Mouse (Mus musculus): ENCODE measurements around the gene Traf6. TPM values are rescaled to one million over a fixed set of nuclear protein-coding genes. Genes with fewer than 3 reads are reported as not detected.

Gene Traf6
- polyA plus RNA-seq, 1 experiment, result 6.7 TPM

DNA sequence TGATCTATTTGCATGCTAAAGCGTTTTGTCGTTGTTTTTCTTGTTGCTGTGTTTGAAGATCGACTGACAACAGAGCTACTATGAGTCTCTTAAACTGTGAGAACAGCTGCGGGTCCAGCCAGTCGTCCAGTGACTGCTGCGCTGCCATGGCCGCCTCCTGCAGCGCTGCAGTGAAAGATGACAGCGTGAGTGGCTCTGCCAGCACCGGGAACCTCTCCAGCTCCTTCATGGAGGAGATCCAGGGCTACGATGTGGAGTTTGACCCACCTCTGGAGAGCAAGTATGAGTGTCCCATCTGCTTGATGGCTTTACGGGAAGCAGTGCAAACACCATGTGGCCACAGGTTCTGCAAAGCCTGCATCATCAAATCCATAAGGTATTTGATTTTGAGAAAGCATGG is 6.2 kb downstream of the Traf6 start:
- TF ChIP-seq POLR2A (IDR thresholded peaks at IDR 0.05; ENCODE audit: borderline replicate concordance, control insufficient read depth, low read depth, low read length), result no peak
- TF ChIP-seq CTCF (IDR thresholded peaks at IDR 0.05; ENCODE audit: control insufficient read depth, insufficient read depth, low read length), result no peak
- no peak overlapping the region for H3K27ac ChIP-seq (ENCODE audit: control insufficient read depth, insufficient read depth, low read depth, low read length, poor library complexity)
- 91% methylated on average over 12 of the region's 12 CpGs for WGBS

DNA sequence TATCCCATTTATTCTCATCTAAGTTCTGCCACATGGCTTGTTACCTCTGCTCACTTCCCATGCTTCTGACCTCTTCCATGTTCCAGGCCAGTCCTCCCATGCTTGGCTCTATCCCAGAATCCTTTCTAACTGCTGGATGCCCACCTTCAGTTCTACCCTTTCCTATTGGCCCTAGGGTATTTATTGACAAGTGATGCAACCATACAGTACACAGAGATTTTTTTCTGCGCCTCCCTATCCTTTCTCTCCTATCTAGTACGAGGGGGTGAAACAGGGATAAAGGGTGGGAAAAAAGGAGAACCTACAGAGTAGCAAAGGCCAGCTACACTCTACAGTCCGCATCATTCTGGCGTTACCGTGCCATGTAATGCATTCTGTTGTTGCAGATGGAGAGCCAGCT is 9.8 kb downstream of the Traf6 start:
- H3K4me3 ChIP-seq (replicated peaks; ENCODE audit: control insufficient read depth, low read depth, low read length), result no peak overlapping the region
- H3K4me1 ChIP-seq (ENCODE audit: control insufficient read depth, insufficient read depth, low read length), result no peaks in the 10 kb centered on the region; the same call in 1 of the 2 replicates
- TF ChIP-seq POLR2A (IDR thresholded peaks at IDR 0.05; ENCODE audit: borderline replicate concordance, control insufficient read depth, low read depth, low read length), result no peak
- no peak overlapping the region for H3K27ac ChIP-seq (ENCODE audit: control insufficient read depth, insufficient read depth, low read depth, low read length, poor library complexity)
- WGBS, result 91% methylated on average over 5 of the region's 5 CpGs

More for the DNA sequence above, 6.2 kb downstream of the Traf6 start:
- H3K4me3 ChIP-seq (replicated peaks; ENCODE audit: control insufficient read depth, low read depth, low read length), result no peak overlapping the region
- H3K4me1 ChIP-seq (ENCODE audit: control insufficient read depth, insufficient read depth, low read length), result no peaks in the 10 kb centered on the region; the same call in 1 of the 2 replicates

DNA sequence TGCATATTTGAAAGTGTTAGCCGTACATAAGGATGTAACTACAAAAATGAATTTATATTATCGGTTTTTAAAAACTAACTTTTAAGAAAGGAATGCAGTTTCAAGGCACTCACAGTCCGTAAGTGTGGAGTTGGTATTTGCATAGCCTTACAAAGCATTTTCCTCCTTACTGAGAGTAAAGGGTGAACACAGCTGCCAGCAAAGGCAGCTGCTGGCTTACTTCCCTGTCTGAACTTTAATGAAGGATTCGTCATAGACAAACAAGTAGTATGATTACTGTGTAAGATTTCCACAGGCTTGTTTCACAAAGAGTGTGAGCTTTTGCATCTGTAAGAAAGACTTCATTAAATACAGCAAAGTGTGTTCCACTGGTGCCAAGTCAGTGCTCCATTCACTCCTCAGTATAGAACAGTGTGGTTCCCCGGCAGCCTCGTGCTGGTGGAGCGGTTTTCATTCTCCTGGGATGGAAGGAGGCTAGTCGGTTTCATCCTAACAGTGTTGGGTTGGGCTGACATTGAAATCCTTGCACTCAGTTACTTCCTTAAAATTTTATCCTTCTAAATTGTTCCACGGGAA is 12.1 kb downstream of the Traf6 start:
- 86% methylated on average over 9 of the region's 9 CpGs for WGBS
- H3K4me3 ChIP-seq (replicated peaks; ENCODE audit: control insufficient read depth, low read depth, low read length), result no peak overlapping the region
- TF ChIP-seq POLR2A (IDR thresholded peaks at IDR 0.05; ENCODE audit: borderline replicate concordance, control insufficient read depth, low read depth, low read length) (no peak), CTCF (IDR thresholded peaks at IDR 0.05; ENCODE audit: control insufficient read depth, insufficient read depth, low read length) (no peak)
- H3K27ac ChIP-seq (ENCODE audit: control insufficient read depth, insufficient read depth, low read depth, low read length, poor library complexity), result no peak overlapping the region
- no peaks in the 10 kb centered on the region; the same call in 1 of the 2 replicates for H3K4me1 ChIP-seq (ENCODE audit: control insufficient read depth, insufficient read depth, low read length)

DNA sequence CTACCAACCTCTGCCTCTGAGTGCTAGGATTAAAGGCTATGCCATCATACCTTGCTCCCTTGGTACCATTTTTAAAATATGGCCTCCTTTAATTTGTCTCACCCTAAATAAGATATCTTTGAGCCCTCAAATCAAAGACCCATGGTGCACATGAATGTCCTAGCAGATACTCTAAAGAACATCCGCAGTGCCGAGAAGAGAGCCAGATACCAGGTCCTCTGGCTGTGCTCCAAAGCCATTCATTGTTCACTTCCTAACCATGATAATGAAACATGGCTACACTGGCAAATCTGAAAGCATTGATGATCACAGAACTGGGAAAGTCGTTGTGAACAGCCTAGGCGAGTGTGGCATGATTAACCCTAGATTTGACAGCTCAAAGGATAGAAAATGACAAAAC is 14.8 kb downstream of the Traf6 start:
- Histone ChIP-seq H3K4me1 (ENCODE audit: control insufficient read depth, insufficient read depth, low read length) (no peaks in the 10 kb centered on the region), H3K27ac (ENCODE audit: control insufficient read depth, insufficient read depth, low read depth, low read length, poor library complexity) (no peak overlapping the region), H3K4me3 (replicated peaks; ENCODE audit: control insufficient read depth, low read depth, low read length) (no peak overlapping the region)
- TF ChIP-seq POLR2A (IDR thresholded peaks at IDR 0.05; ENCODE audit: borderline replicate concordance, control insufficient read depth, low read depth, low read length), result no peak
- TF ChIP-seq CTCF (IDR thresholded peaks at IDR 0.05; ENCODE audit: control insufficient read depth, insufficient read depth, low read length), result no peak
- WGBS, result 66% methylated on average over 4 of the region's 4 CpGs

DNA sequence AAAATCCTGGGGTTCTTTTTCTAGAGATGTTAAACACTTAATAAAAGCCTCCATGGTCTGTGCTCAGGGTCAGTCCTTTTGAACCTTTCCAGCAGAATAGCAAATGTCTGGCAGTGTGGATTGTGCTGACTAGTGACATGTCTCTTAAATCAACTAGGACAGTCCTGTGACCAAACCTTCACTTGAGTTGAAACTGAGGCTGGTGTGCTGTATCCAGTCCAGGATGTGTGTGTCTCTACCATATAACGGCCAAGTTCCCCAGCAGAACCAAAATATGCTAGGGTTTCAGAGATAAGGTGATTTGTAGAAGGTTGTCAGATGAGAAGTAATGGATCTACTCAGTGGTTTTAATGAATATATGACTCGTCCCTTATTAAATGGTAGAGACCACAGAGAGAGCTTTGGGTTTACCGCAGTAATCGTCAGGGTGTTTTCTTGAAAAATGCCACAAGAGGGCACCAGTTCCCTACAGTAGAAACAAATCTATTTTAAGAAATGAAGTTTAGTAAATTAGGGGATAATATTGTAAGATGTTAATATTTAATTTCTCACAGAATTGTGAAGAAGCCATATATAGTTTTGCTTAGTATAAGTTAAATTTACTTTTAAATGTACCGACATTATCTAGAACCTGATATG is 15.5 kb downstream of the Traf6 start:
- TF ChIP-seq POLR2A (IDR thresholded peaks at IDR 0.05; ENCODE audit: borderline replicate concordance, control insufficient read depth, low read depth, low read length) (no peak), CTCF (IDR thresholded peaks at IDR 0.05; ENCODE audit: control insufficient read depth, insufficient read depth, low read length) (0 out of 2 replicates have a peak, but pooled peaks have one; percentile 8)
- H3K4me3 ChIP-seq (replicated peaks; ENCODE audit: control insufficient read depth, low read depth, low read length), result no peak overlapping the region
- 52% methylated on average over 5 of the region's 5 CpGs for WGBS
- no peak overlapping the region for H3K27ac ChIP-seq (ENCODE audit: control insufficient read depth, insufficient read depth, low read depth, low read length, poor library complexity)
- no peaks in the 10 kb centered on the region for H3K4me1 ChIP-seq (ENCODE audit: control insufficient read depth, insufficient read depth, low read length)

DNA sequence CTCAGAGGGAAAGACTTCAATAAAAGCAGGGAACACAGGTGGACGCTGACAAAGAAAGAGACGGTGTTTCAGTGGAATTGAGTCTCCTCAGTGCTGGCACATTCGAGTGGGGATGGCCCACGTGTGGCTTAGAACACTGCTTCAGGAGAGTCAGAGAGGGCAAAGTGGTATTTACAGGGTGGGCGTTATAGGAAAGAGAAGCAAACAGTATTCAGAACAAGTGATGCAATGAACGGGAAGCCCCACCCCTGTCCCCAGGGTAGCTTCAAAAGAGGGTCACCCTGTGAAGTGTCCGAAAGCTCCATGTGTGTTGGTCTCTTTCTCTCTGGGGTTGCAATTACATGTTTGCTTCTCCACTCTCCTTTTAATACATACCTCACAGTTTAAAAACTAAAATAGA is 17.4 kb downstream of the Traf6 start:
- H3K27ac ChIP-seq (ENCODE audit: control insufficient read depth, insufficient read depth, low read depth, low read length, poor library complexity), result no peak overlapping the region
- TF ChIP-seq CTCF (IDR thresholded peaks at IDR 0.05; ENCODE audit: control insufficient read depth, insufficient read depth, low read length) (no peak), POLR2A (IDR thresholded peaks at IDR 0.05; ENCODE audit: borderline replicate concordance, control insufficient read depth, low read depth, low read length) (no peak)
- no peak overlapping the region for H3K4me3 ChIP-seq (replicated peaks; ENCODE audit: control insufficient read depth, low read depth, low read length)
- no peaks in the 10 kb centered on the region; the same call in 1 of the 2 replicates for H3K4me1 ChIP-seq (ENCODE audit: control insufficient read depth, insufficient read depth, low read length)
- WGBS, result 83% methylated on average over 7 of the region's 7 CpGs

DNA sequence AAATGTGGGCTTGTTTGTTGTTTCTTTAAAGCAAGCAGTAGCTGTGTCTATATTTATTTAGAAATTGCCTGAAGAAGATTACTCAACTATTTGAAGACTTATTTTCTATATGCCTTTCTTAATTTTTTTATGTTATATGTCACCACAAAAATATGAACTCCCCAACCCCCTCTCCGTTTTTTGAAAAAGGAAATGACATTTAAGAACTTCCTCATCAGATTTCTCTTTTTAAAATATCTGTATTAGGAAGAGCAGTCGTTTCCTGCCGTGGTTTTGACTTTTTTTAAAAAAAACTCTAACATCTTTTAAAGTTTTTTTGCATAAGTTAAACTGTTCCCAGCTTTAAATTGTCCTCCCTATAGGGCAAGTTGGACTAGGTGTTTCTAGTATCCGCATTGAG is 21.1 kb downstream of the Traf6 start:
- Histone ChIP-seq H3K27ac (ENCODE audit: control insufficient read depth, insufficient read depth, low read depth, low read length, poor library complexity) (no peak overlapping the region), H3K4me1 (ENCODE audit: control insufficient read depth, insufficient read depth, low read length) (no peaks in the 10 kb centered on the region; the same call in 1 of the 2 replicates), H3K4me3 (replicated peaks; ENCODE audit: control insufficient read depth, low read depth, low read length) (no peak overlapping the region)
- WGBS, result 20% methylated on average over 4 of the region's 4 CpGs
- no peak for TF ChIP-seq POLR2A (IDR thresholded peaks at IDR 0.05; ENCODE audit: borderline replicate concordance, control insufficient read depth, low read depth, low read length)
- TF ChIP-seq CTCF (IDR thresholded peaks at IDR 0.05; ENCODE audit: control insufficient read depth, insufficient read depth, low read length), result no peak

DNA sequence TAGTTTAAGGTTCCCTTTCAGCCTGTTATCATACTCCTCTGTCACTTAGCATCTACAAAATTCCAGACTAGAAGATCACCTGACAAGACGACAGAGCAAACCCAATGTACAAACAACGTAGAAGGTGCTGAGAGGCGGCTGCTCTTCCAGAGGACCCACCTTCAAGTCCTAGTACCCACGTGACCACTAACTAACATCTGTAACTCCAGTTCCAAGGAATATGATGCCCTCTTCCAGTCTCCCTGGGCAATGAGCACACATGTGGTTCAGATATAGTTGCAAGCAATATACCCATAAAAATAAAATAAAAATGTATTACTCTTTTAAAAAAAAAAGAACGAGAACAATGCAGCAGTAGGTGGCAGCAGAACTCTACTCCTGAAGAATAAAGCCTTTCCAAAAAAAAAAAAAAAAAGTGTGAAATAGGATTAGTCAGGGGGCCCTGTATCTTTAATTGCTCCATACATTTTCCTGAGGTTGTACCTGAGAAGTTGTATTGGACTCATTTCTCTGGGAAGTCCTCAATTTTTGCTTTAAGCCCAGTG is 27.8 kb downstream of the Traf6 start:
- 54% methylated on average over 5 of the region's 5 CpGs for WGBS
- Histone ChIP-seq H3K4me1 (ENCODE audit: control insufficient read depth, insufficient read depth, low read length) (no peaks in the 10 kb centered on the region), H3K27ac (ENCODE audit: control insufficient read depth, insufficient read depth, low read depth, low read length, poor library complexity) (no peak overlapping the region), H3K4me3 (replicated peaks; ENCODE audit: control insufficient read depth, low read depth, low read length) (no peak overlapping the region)
- no peak for TF ChIP-seq CTCF (IDR thresholded peaks at IDR 0.05; ENCODE audit: control insufficient read depth, insufficient read depth, low read length)
- no peak for TF ChIP-seq POLR2A (IDR thresholded peaks at IDR 0.05; ENCODE audit: borderline replicate concordance, control insufficient read depth, low read depth, low read length)
